Mouse (Mus musculus) E14TG2a.4 (cell line): Measurements from ENCODE around the gene 4930415O20Rik.
A peak's percentile ranks its signal among the peaks of the same experiment; 100 is the strongest.
"Not testable (repeated sequence)": the region's sequence is repeated elsewhere in the genome, so short reads cannot be mapped to it uniquely, and the experiment has no call there.

Experiments
- H3K27me3 ChIP-seq: 2 replicates; pipeline ENCODE4 v1.6.1; 2014; ENCODE audit warnings: low read length, control low read depth; ENCODE audit not compliant: insufficient read depth
- H3K36me3 ChIP-seq: 2 replicates; pipeline ENCODE4 v1.6.1; 2014; ENCODE audit warnings: low read length, control low read depth; ENCODE audit not compliant: insufficient read depth
- H3K4me1 ChIP-seq: replicated peaks from 2 replicates; pipeline ENCODE4 v1.6.1; 2014; ENCODE audit warnings: low read depth, low read length, control low read depth
- H3K4me3 ChIP-seq: replicated peaks from 2 replicates; pipeline ENCODE4 v1.5.1; 2014; ENCODE audit warnings: mild to moderate bottlenecking, low read length
- H3K9me3 ChIP-seq: 2 replicates; pipeline ENCODE4 v1.6.1; 2014; ENCODE audit warnings: low read length, control low read depth
- CTCF ChIP-seq: conservative IDR thresholded peaks from 2 replicates; pipeline ENCODE4 v1.5.1; 2014; ENCODE audit warnings: low read length
- NANOG ChIP-seq: IDR thresholded peaks from 2 replicates; pipeline ENCODE4 v1.6.1; 2014; ENCODE audit warnings: borderline replicate concordance, low read length, mixed read lengths
- POU5F1 ChIP-seq: IDR thresholded peaks from 2 replicates; pipeline ENCODE4 v1.6.1; 2014; ENCODE audit warnings: low read length, borderline replicate concordance

The 4930415O20Rik gene

GRCm38 (mm10) chr15:98582410-98582809 lies 11.6 kb downstream of the 4930415O20Rik start:
- Histone ChIP-seq H3K27me3 (peaks cover 12% of the 10 kb centered on the region; the same call in 1 of the 2 replicates), H3K4me1 (peaks cover 16% of the 10 kb centered on the region), H3K4me3 (no peak overlapping the region), H3K36me3 (no peaks in the 10 kb centered on the region), H3K9me3 (no peaks in the 10 kb centered on the region)
- TF ChIP-seq POU5F1 = no peak
- TF ChIP-seq CTCF = no peak
- no peak for TF ChIP-seq NANOG

- H3K9me3 ChIP-seq = no peaks in the 10 kb centered on the region
- H3K27me3 ChIP-seq = 0 out of 2 replicates have a peak, but pooled peaks cover 7% of the 10 kb centered on the region
- no peak for TF ChIP-seq POU5F1
- no peak for TF ChIP-seq CTCF
- no peak for TF ChIP-seq NANOG
- no peak overlapping the region for H3K4me3 ChIP-seq
- H3K36me3 ChIP-seq = no peaks in the 10 kb centered on the region
- H3K4me1 ChIP-seq = peaks cover 16% of the 10 kb centered on the region
Measured at GRCm38 (mm10) chr15:98582996-98583395, 12.2 kb downstream of the 4930415O20Rik start.

GRCm38 (mm10) chr15:98585421-98585820 lies 14.6 kb downstream of the 4930415O20Rik start:
- Histone ChIP-seq H3K36me3 (no peaks in the 10 kb centered on the region), H3K27me3 (peaks cover 15% of the 10 kb centered on the region), H3K4me3 (peak overlapping the region; percentile 50), H3K4me1 (peaks cover 23% of the 10 kb centered on the region), H3K9me3 (no peaks in the 10 kb centered on the region)
- TF ChIP-seq POU5F1 (no peak), CTCF (no peak), NANOG (no peak)

- Histone ChIP-seq H3K27me3 (peaks cover 22% of the 10 kb centered on the region), H3K4me1 (peaks cover 23% of the 10 kb centered on the region), H3K4me3 (peak overlapping the region; percentile 50)
- H3K9me3 ChIP-seq, H3K36me3 ChIP-seq: not testable (repeated sequence)
Measured at GRCm38 (mm10) chr15:98586141-98586540, 15.3 kb downstream of the 4930415O20Rik start.

- TF ChIP-seq CTCF = no peak
- TF ChIP-seq POU5F1 = no peak
- no peak for TF ChIP-seq NANOG
- Histone ChIP-seq H3K4me1 (peaks cover 23% of the 10 kb centered on the region), H3K36me3 (no peaks in the 10 kb centered on the region)
Measured at GRCm38 (mm10) chr15:98587751-98588150, 16.9 kb downstream of the 4930415O20Rik start.

GRCm38 (mm10) chr15:98589640-98590336 lies 19.0 kb downstream of the 4930415O20Rik start:
- peaks cover 49% of the 10 kb centered on the region for H3K27me3 ChIP-seq
- TF ChIP-seq NANOG = no peak
- no peak for TF ChIP-seq CTCF
- no peak for TF ChIP-seq POU5F1
- no peaks in the 10 kb centered on the region for H3K36me3 ChIP-seq
- H3K9me3 ChIP-seq = no peaks in the 10 kb centered on the region
- H3K4me3 ChIP-seq = no peak overlapping the region
- peaks cover 31% of the 10 kb centered on the region for H3K4me1 ChIP-seq

More at GRCm38 (mm10) chr15:98587751-98588150, 16.9 kb downstream of the 4930415O20Rik start:
- peaks cover 35% of the 10 kb centered on the region for H3K27me3 ChIP-seq
- no peaks in the 10 kb centered on the region for H3K9me3 ChIP-seq
- no peak overlapping the region for H3K4me3 ChIP-seq

GRCm38 (mm10) chr15:98591396-98591795 lies 20.6 kb downstream of the 4930415O20Rik start:
- TF ChIP-seq CTCF = no peak
- TF ChIP-seq NANOG = no peak
- no peak for TF ChIP-seq POU5F1
- no peak overlapping the region for H3K4me3 ChIP-seq
- peaks cover 65% of the 10 kb centered on the region for H3K27me3 ChIP-seq
- no peaks in the 10 kb centered on the region for H3K36me3 ChIP-seq
- no peaks in the 10 kb centered on the region for H3K9me3 ChIP-seq
- peaks cover 29% of the 10 kb centered on the region for H3K4me1 ChIP-seq

- H3K4me1 ChIP-seq = peaks cover 52% of the 10 kb centered on the region
- peaks cover 85% of the 10 kb centered on the region for H3K27me3 ChIP-seq
- no peaks in the 10 kb centered on the region for H3K9me3 ChIP-seq
- H3K36me3 ChIP-seq = no peaks in the 10 kb centered on the region
- peak overlapping the region; percentile 70 for H3K4me3 ChIP-seq
- no peak for TF ChIP-seq NANOG
- TF ChIP-seq POU5F1 = no peak
- no peak for TF ChIP-seq CTCF
Measured at GRCm38 (mm10) chr15:98594193-98594592, 23.4 kb downstream of the 4930415O20Rik start.

- Histone ChIP-seq H3K27me3 (peaks cover 91% of the 10 kb centered on the region), H3K36me3 (no peaks in the 10 kb centered on the region), H3K4me1 (peaks cover 53% of the 10 kb centered on the region), H3K4me3 (peak overlapping the region; percentile 70; the same call in 1 of the 2 replicates), H3K9me3 (no peaks in the 10 kb centered on the region)
- TF ChIP-seq NANOG = no peak
- no peak for TF ChIP-seq CTCF
- TF ChIP-seq POU5F1 = no peak
Measured at GRCm38 (mm10) chr15:98595049-98595448, 24.2 kb downstream of the 4930415O20Rik start.
